Mouse (Mus musculus) lung, postnatal 0 days (tissue): ENCODE measurements at regions not wholly inside any gene's neighbourhood (a gene's known extent, or its start where the extent isn't known, plus 50 kb on each side); places are given as distances from the start of the nearest gene placed in this dataset.

Source experiments
- ATAC-seq: fragments of 200-750 bp; cut with Nextera tagmentation; 2 replicates; pipeline ENCODE4 v1.8.0; 2017; ENCODE audit warnings: moderate library complexity
- DNase-seq: peaks from one replicate; pipeline ENCODE4 v3.0.0-alpha.2; 2016; ENCODE audit warnings: low spot score
- H3K27ac ChIP-seq: fragments of 300-500 bp; sonication (generic); 2 replicates; pipeline ENCODE4 v1.5.1; 2014; ENCODE audit warnings: antibody characterized with exemption, mild to moderate bottlenecking, low read length, mixed read lengths
- H3K27me3 ChIP-seq: fragments of 300-500 bp; sonication (generic); replicated peaks from 2 replicates; pipeline ENCODE4 v1.6.1; 2014; ENCODE audit warnings: low read length, mixed read lengths; ENCODE audit not compliant: insufficient read depth
- H3K36me3 ChIP-seq: fragments of 300-500 bp; sonication (generic); 2 replicates; pipeline ENCODE4 v1.6.1; 2014; ENCODE audit warnings: low read length, mixed read lengths; ENCODE audit not compliant: insufficient read depth
- H3K4me1 ChIP-seq: fragments of 300-500 bp; sonication (generic); 2 replicates; pipeline ENCODE4 v1.6.1; 2014; ENCODE audit warnings: antibody characterized with exemption, low read depth, low read length, mixed read lengths; ENCODE audit not compliant: insufficient read depth
- H3K4me2 ChIP-seq: fragments of 300-500 bp; sonication (generic); replicated peaks from 2 replicates; pipeline ENCODE4 v1.6.1; 2014; ENCODE audit warnings: low read depth, mild to moderate bottlenecking, low read length, moderate library complexity, mixed read lengths
- H3K4me3 ChIP-seq: fragments of 300-500 bp; sonication (generic); 2 replicates; pipeline ENCODE4 v1.5.1; 2014; ENCODE audit warnings: low read depth, low read length
- H3K9ac ChIP-seq: fragments of 300-500 bp; sonication (generic); replicated peaks from 2 replicates; pipeline ENCODE4 v1.6.1; 2014; ENCODE audit warnings: low read depth, mild to moderate bottlenecking
- H3K9me3 ChIP-seq: fragments of 300-500 bp; sonication (generic); 2 replicates; pipeline ENCODE4 v1.6.1; 2016; ENCODE audit warnings: low read length, mixed read lengths
- CTCF ChIP-seq: IDR thresholded peaks from 2 replicates; pipeline ENCODE4 v1.5.1; 2016; ENCODE audit warnings: antibody characterized with exemption, mild to moderate bottlenecking
- EP300 ChIP-seq: IDR thresholded peaks from 2 replicates; pipeline ENCODE4 v1.6.1; 2016; ENCODE audit warnings: antibody characterized with exemption, mild to moderate bottlenecking, control low read depth
- WGBS: fragments of 180-500 bp; shearing (Covaris S2); extraction: QIAGEN DNeasy Blood & Tissue Kit; methylation state at CpG from one replicate; pipeline ENCODE4 v1.1.7; 2014; 5-methylcytosine and 5-hydroxymethylcytosine counted together

DNA sequence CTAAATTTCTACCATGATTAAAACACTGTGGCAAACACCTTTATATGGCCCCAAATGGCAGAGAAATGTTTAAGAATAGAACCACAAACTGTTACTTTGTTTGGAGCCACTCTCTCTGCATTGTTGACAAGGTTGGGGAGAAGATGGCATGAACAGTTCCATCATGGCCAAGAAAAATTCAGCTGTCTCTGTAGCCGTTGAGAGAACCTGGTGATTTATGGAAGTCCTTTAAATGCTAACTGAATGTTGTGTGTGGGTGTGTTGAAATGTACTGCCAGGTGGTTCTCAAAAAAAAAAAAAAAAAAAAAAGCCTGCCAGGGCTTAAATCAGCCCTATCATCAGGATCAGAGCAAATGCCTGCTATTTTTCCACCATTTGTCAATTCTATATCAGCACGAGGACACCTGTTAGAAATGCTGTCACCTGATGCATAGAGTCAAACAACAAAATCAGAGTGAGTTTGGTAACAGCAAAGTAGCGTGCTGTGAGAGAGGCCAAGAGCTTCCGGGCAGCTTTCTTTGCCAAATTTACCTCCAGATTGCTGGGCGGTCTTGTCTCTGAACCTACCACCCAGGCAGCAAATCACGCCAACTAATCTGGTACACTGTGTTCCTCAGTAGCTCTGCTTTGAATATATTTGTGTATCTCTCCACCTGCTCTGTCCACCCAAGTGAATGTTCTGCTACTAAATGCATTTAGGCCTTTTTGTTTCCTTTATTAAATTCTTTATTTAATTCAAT, 536.5 kb downstream of the Btbd3 start:
- H3K27me3 ChIP-seq: no peaks in the 10 kb centered on the region
- no peak overlapping the region for H3K4me2 ChIP-seq
- TF ChIP-seq EP300: no peak
- no peak for TF ChIP-seq CTCF
- H3K27ac ChIP-seq: no peak overlapping the region
- 82% methylated on average over 6 of the region's 6 CpGs for WGBS
- no peaks in the 10 kb centered on the region for H3K36me3 ChIP-seq
- no peak overlapping the region for H3K4me3 ChIP-seq
- H3K9me3 ChIP-seq: no peaks in the 10 kb centered on the region
- no peak for ATAC-seq
- no peaks in the 10 kb centered on the region for H3K4me1 ChIP-seq
- DNase-seq: no peak
- H3K9ac ChIP-seq: no peak overlapping the region

- no peak overlapping the region for H3K9ac ChIP-seq
- no peak overlapping the region for H3K4me3 ChIP-seq
- H3K4me2 ChIP-seq: no peak overlapping the region
- WGBS: 69% methylated on average over 3 of the region's 3 CpGs
- ATAC-seq (no peak), DNase-seq (no peak)
- no peaks in the 10 kb centered on the region for H3K9me3 ChIP-seq
- TF ChIP-seq CTCF (no peak), EP300 (no peak)
- H3K27ac ChIP-seq: no peak overlapping the region
- no peaks in the 10 kb centered on the region for H3K27me3 ChIP-seq
- H3K4me1 ChIP-seq: no peaks in the 10 kb centered on the region
- H3K36me3 ChIP-seq: no peaks in the 10 kb centered on the region
Measured at GRCm38 (mm10) chr2:138806196-138806595, 549.8 kb downstream of the Btbd3 start.

DNA sequence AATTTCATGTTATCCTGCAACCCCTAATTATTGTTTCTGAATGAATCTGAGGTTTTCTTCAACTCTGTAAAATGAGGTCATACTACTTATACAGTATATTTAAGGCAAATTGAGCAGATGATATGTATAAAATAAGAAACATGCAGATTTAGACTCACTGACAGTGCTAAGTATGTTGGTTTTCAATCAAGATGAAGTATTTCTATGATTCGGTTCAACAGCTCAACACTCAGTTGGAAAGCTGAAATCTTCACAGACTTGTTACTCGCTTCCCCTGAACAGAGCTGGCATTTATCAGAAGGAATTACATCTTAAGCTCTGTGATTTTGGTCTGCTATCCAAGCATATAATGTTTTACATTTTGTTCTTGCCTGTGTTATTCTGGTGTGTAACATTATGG, 553.4 kb downstream of the Btbd3 start:
- ATAC-seq (no peak), DNase-seq (no peak)
- Histone ChIP-seq H3K27ac (no peak overlapping the region), H3K4me3 (no peak overlapping the region), H3K9me3 (no peaks in the 10 kb centered on the region), H3K4me2 (no peak overlapping the region), H3K27me3 (no peaks in the 10 kb centered on the region), H3K9ac (no peak overlapping the region), H3K4me1 (no peaks in the 10 kb centered on the region), H3K36me3 (no peaks in the 10 kb centered on the region)
- TF ChIP-seq EP300: no peak
- WGBS: 92% methylated on average over 2 of the region's 2 CpGs

DNA sequence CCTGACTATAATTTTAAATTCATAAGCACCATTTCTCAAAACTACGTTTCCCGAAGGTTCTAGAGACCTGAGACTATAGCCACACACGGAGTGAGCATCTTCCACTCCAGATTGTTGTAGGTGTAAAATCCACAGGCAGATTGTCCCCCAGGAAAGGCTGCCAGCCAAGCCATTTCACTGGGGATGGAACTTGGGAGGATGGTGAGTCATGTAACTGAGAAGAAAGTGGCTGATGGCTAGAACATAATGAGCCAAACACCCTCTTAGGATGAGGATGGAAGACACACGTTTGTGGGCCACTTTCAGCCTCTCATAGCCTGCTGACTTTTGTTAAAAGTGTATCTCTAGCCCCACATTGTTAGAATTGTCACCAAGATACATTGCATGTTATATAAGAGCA, 564.1 kb downstream of the Btbd3 start:
- no peaks in the 10 kb centered on the region for H3K9me3 ChIP-seq
- H3K27ac ChIP-seq: no peak overlapping the region
- H3K27me3 ChIP-seq: no peaks in the 10 kb centered on the region
- no peak overlapping the region for H3K4me3 ChIP-seq
- 86% methylated on average over 4 of the region's 4 CpGs for WGBS
- H3K4me2 ChIP-seq: no peak overlapping the region
- H3K36me3 ChIP-seq: no peaks in the 10 kb centered on the region
- no peak for ATAC-seq
- TF ChIP-seq CTCF (no peak), EP300 (no peak)
- no peaks in the 10 kb centered on the region for H3K4me1 ChIP-seq
- no peak for DNase-seq
- no peak overlapping the region for H3K9ac ChIP-seq

- ATAC-seq (no peak), DNase-seq (peak; percentile 8)
- H3K27me3 ChIP-seq: no peaks in the 10 kb centered on the region
- TF ChIP-seq EP300: no peak
- no peak overlapping the region for H3K4me2 ChIP-seq
- H3K4me1 ChIP-seq: no peaks in the 10 kb centered on the region
- no peak overlapping the region for H3K27ac ChIP-seq
- H3K9ac ChIP-seq: no peak overlapping the region
- H3K4me3 ChIP-seq: no peak overlapping the region
- H3K36me3 ChIP-seq: no peaks in the 10 kb centered on the region
- 32% methylated on average over 4 of the region's 4 CpGs for whole genome bisulfite sequencing
- no peaks in the 10 kb centered on the region for H3K9me3 ChIP-seq
Measured at GRCm38 (mm10) chr2:138824873-138825272, 568.5 kb downstream of the Btbd3 start.

GRCm38 (mm10) chr2:138827813-138828570, 571.6 kb downstream of the Btbd3 start:
- ATAC-seq: no peak

More at GRCm38 (mm10) chr2:138827813-138828570, 571.6 kb downstream of the Btbd3 start:
- no peak overlapping the region for H3K9ac ChIP-seq
- H3K4me3 ChIP-seq: no peak overlapping the region
- no peak overlapping the region for H3K4me2 ChIP-seq
- H3K4me1 ChIP-seq: no peaks in the 10 kb centered on the region
- TF ChIP-seq EP300: no peak
- no peak for TF ChIP-seq CTCF
- H3K36me3 ChIP-seq: no peaks in the 10 kb centered on the region
- 62% methylated on average over 2 of the region's 2 CpGs for WGBS
- H3K27me3 ChIP-seq: no peaks in the 10 kb centered on the region
- no peak for DNase-seq
- no peaks in the 10 kb centered on the region for H3K9me3 ChIP-seq
- no peak overlapping the region for H3K27ac ChIP-seq
